Mouse (Mus musculus) MEL-GATA-1-ER (cell line): Measurements from ENCODE around the gene Suclg2.
A peak's percentile ranks its signal among the peaks of the same experiment; 100 is the strongest.

Experiments
- DNase-seq: peaks from one replicate; pipeline ENCODE4 v3.0.0-alpha.2; 2012; ENCODE audit warnings: low read depth; ENCODE audit errors: extremely low read depth

The Suclg2 gene

GRCm38 (mm10) chr6:95718031-95718968 lies at the start of gene Suclg2:
TSS of gene Suclg2 (minus strand) at chr6:95718800.
- peak; percentile 37 for DNase-seq

- no peak for DNase-seq
Observed at GRCm38 (mm10) chr6:95766566-95766965, 48.0 kb upstream of the Suclg2 start.

GRCm38 (mm10) chr6:95759558-95760172 lies 41.1 kb upstream of the Suclg2 start:
- no peak for DNase-seq

GRCm38 (mm10) chr6:95742378-95742777 lies 23.8 kb upstream of the Suclg2 start:
- DNase-seq = no peak

- no peak for DNase-seq
Observed at GRCm38 (mm10) chr6:95731570-95732367, 13.2 kb upstream of the Suclg2 start.

- no peak for DNase-seq
Observed at GRCm38 (mm10) chr6:95729399-95729798, 10.8 kb upstream of the Suclg2 start.

GRCm38 (mm10) chr6:95725281-95725680 lies 6.7 kb upstream of the Suclg2 start:
- DNase-seq = no peak

- no peak for DNase-seq
Observed at GRCm38 (mm10) chr6:95723361-95723760, 4.8 kb upstream of the Suclg2 start.

GRCm38 (mm10) chr6:95719791-95720190 lies 1.2 kb upstream of the Suclg2 start:
- DNase-seq = no peak

- peak; percentile 26 for DNase-seq
Observed at GRCm38 (mm10) chr6:95718969-95719333, 351 bp upstream of the Suclg2 start.

GRCm38 (mm10) chr6:95717071-95717470 lies 1.5 kb downstream of the Suclg2 start:
- no peak for DNase-seq

GRCm38 (mm10) chr6:95716476-95716875 lies 2.1 kb downstream of the Suclg2 start:
- DNase-seq = no peak

- DNase-seq = no peak
Observed at GRCm38 (mm10) chr6:95713245-95713644, 5.4 kb downstream of the Suclg2 start.

GRCm38 (mm10) chr6:95712081-95712480 lies 6.5 kb downstream of the Suclg2 start:
- no peak for DNase-seq

GRCm38 (mm10) chr6:95711671-95712070 lies 6.9 kb downstream of the Suclg2 start:
- DNase-seq = no peak

- no peak for DNase-seq
Observed at GRCm38 (mm10) chr6:95710886-95711285, 7.7 kb downstream of the Suclg2 start.

- no peak for DNase-seq
Observed at GRCm38 (mm10) chr6:95709531-95709930, 9.1 kb downstream of the Suclg2 start.

GRCm38 (mm10) chr6:95709106-95709505 lies 9.5 kb downstream of the Suclg2 start:
- DNase-seq = no peak

GRCm38 (mm10) chr6:95704626-95705025 lies 14.0 kb downstream of the Suclg2 start:
- no peak for DNase-seq

GRCm38 (mm10) chr6:95702200-95702599 lies 16.4 kb downstream of the Suclg2 start:
- DNase-seq = no peak

- no peak for DNase-seq
Observed at GRCm38 (mm10) chr6:95701786-95702185, 16.8 kb downstream of the Suclg2 start.
